Mouse (Mus musculus): ENCODE data around the gene Mydgf. TPM values are rescaled to one million over a fixed set of nuclear protein-coding genes. Genes with fewer than 3 reads are reported as not detected.

Mydgf gene
- polyA plus RNA-seq, 1 experiment from 2014 or later: 63.0 TPM

GRCm38 (mm10) chr17:56185281-56186141 lies 1.8 kb upstream of the Mydgf start:
- ATAC-seq (ENCODE audit: low FRiP score): 0 out of 2 replicates have a peak, but pooled peaks have one; percentile 18
- Histone ChIP-seq H3K9me3 (replicated peaks) (no peaks in the 10 kb centered on the region), H3K4me2 (replicated peaks) (peak overlapping the region; percentile 11; the same call in 1 of the 2 replicates), H3K36me3 (peaks cover 64% of the 10 kb centered on the region), H3K4me3 (no peak overlapping the region), H3K27me3 (no peaks in the 10 kb centered on the region), H3K27ac (peak overlapping the region; percentile 79), H3K9ac (peak overlapping the region; percentile 41), H3K4me1 (peaks cover 29% of the 10 kb centered on the region)
- 35% methylated on average over 11 of the region's 11 CpGs for WGBS

- 2% methylated on average over 14 of the region's 14 CpGs for WGBS
- Histone ChIP-seq H3K4me2 (replicated peaks) (peak overlapping the region; percentile 86), H3K27me3 (no peaks in the 10 kb centered on the region), H3K9ac (peak overlapping the region; percentile 82), H3K9me3 (replicated peaks) (no peaks in the 10 kb centered on the region), H3K4me3 (peak overlapping the region; percentile 72), H3K4me1 (peaks cover 29% of the 10 kb centered on the region), H3K36me3 (peaks cover 61% of the 10 kb centered on the region), H3K27ac (peak overlapping the region; percentile 53; the same call in 1 of the 2 replicates)
- peak; percentile 42 for ATAC-seq (ENCODE audit: low FRiP score)
Measured at GRCm38 (mm10) chr17:56182975-56183657, 604 bp downstream of the Mydgf start.

- no peak for ATAC-seq (ENCODE audit: low FRiP score)
- Histone ChIP-seq H3K9ac (no peak overlapping the region), H3K4me1 (peaks cover 6% of the 10 kb centered on the region), H3K27ac (no peak overlapping the region), H3K36me3 (peaks cover 56% of the 10 kb centered on the region), H3K27me3 (no peaks in the 10 kb centered on the region), H3K9me3 (replicated peaks) (no peaks in the 10 kb centered on the region), H3K4me2 (replicated peaks) (no peak overlapping the region), H3K4me3 (no peak overlapping the region)
- WGBS: 98% methylated on average over 3 of the region's 3 CpGs
Measured at GRCm38 (mm10) chr17:56175416-56175815, 8.3 kb downstream of the Mydgf start.

GRCm38 (mm10) chr17:56173401-56174046 lies 10.2 kb downstream of the Mydgf start:
- H3K9me3 ChIP-seq (replicated peaks): no peaks in the 10 kb centered on the region
- H3K36me3 ChIP-seq: peaks cover 38% of the 10 kb centered on the region
- H3K9ac ChIP-seq: no peak overlapping the region
- peaks cover 14% of the 10 kb centered on the region for H3K4me1 ChIP-seq
- WGBS: 62% methylated on average over 10 of the region's 10 CpGs
- no peak overlapping the region for H3K4me2 ChIP-seq (replicated peaks)
- ATAC-seq (ENCODE audit: low FRiP score): no peak
- no peaks in the 10 kb centered on the region; the same call in 1 of the 2 replicates for H3K27me3 ChIP-seq
- no peak overlapping the region for H3K27ac ChIP-seq
- H3K4me3 ChIP-seq: no peak overlapping the region

GRCm38 (mm10) chr17:56171881-56172280 lies 11.8 kb downstream of the Mydgf start:
- no peak overlapping the region for H3K27ac ChIP-seq
- no peaks in the 10 kb centered on the region for H3K9me3 ChIP-seq (replicated peaks)
- H3K4me1 ChIP-seq: peaks cover 14% of the 10 kb centered on the region
- 91% methylated on average over 17 of the region's 17 CpGs for WGBS
- no peak overlapping the region for H3K4me2 ChIP-seq (replicated peaks)
- H3K4me3 ChIP-seq: no peak overlapping the region
- H3K36me3 ChIP-seq: peaks cover 23% of the 10 kb centered on the region
- H3K27me3 ChIP-seq: no peaks in the 10 kb centered on the region; the same call in 1 of the 2 replicates
- H3K9ac ChIP-seq: no peak overlapping the region
- ATAC-seq (ENCODE audit: low FRiP score): no peak

- no peak overlapping the region for H3K27ac ChIP-seq
- H3K9me3 ChIP-seq (replicated peaks): no peaks in the 10 kb centered on the region
- H3K4me2 ChIP-seq (replicated peaks): no peak overlapping the region
- ATAC-seq (ENCODE audit: low FRiP score): no peak
- peaks cover 18% of the 10 kb centered on the region for H3K36me3 ChIP-seq
- no peak overlapping the region for H3K9ac ChIP-seq
- H3K4me1 ChIP-seq: peaks cover 14% of the 10 kb centered on the region
- WGBS: 80% methylated on average over 9 of the region's 9 CpGs
- H3K4me3 ChIP-seq: no peak overlapping the region
- no peaks in the 10 kb centered on the region; the same call in 1 of the 2 replicates for H3K27me3 ChIP-seq
Measured at GRCm38 (mm10) chr17:56171456-56171855, 12.3 kb downstream of the Mydgf start.

- Histone ChIP-seq H3K27me3 (no peaks in the 10 kb centered on the region; the same call in 1 of the 2 replicates), H3K9me3 (replicated peaks) (no peaks in the 10 kb centered on the region), H3K36me3 (peaks cover 10% of the 10 kb centered on the region), H3K4me2 (replicated peaks) (peak overlapping the region; percentile 12; the same call in 1 of the 2 replicates), H3K27ac (peak overlapping the region; percentile 25; the same call in 1 of the 2 replicates), H3K4me3 (no peak overlapping the region), H3K9ac (no peak overlapping the region), H3K4me1 (peaks cover 18% of the 10 kb centered on the region)
- ATAC-seq (ENCODE audit: low FRiP score): peak; percentile 9; the same call in 1 of the 2 replicates
- WGBS: 23% methylated on average over 10 of the region's 10 CpGs
Measured at GRCm38 (mm10) chr17:56170636-56171035, 13.1 kb downstream of the Mydgf start.

- H3K27ac ChIP-seq: peak overlapping the region; percentile 25; the same call in 1 of the 2 replicates
- no peak overlapping the region for H3K9ac ChIP-seq
- H3K9me3 ChIP-seq (replicated peaks): no peaks in the 10 kb centered on the region
- H3K4me2 ChIP-seq (replicated peaks): no peak overlapping the region
- peaks cover 23% of the 10 kb centered on the region for H3K4me1 ChIP-seq
- peaks cover 4% of the 10 kb centered on the region; the same call in 1 of the 2 replicates for H3K36me3 ChIP-seq
- H3K4me3 ChIP-seq: no peak overlapping the region
- no peak for ATAC-seq (ENCODE audit: low FRiP score)
- 62% methylated on average over 6 of the region's 6 CpGs for WGBS
- no peaks in the 10 kb centered on the region; the same call in 1 of the 2 replicates for H3K27me3 ChIP-seq
Measured at GRCm38 (mm10) chr17:56169830-56170229, 13.9 kb downstream of the Mydgf start.

GRCm38 (mm10) chr17:56165671-56166070 lies 18.0 kb downstream of the Mydgf start:
- ATAC-seq (ENCODE audit: low FRiP score): no peak
- Histone ChIP-seq H3K9ac (no peak overlapping the region), H3K4me2 (replicated peaks) (no peak overlapping the region), H3K9me3 (replicated peaks) (no peaks in the 10 kb centered on the region), H3K4me1 (peaks cover 27% of the 10 kb centered on the region), H3K27me3 (peaks cover 9% of the 10 kb centered on the region; the same call in 1 of the 2 replicates), H3K27ac (peak overlapping the region; percentile 31; the same call in 1 of the 2 replicates), H3K36me3 (no peaks in the 10 kb centered on the region), H3K4me3 (no peak overlapping the region)
- WGBS: 42% methylated on average over 11 of the region's 11 CpGs

- peaks cover 19% of the 10 kb centered on the region for H3K4me1 ChIP-seq
- H3K36me3 ChIP-seq: no peaks in the 10 kb centered on the region
- H3K27me3 ChIP-seq: peaks cover 9% of the 10 kb centered on the region
- no peak overlapping the region for H3K4me3 ChIP-seq
- no peaks in the 10 kb centered on the region for H3K9me3 ChIP-seq (replicated peaks)
- H3K9ac ChIP-seq: no peak overlapping the region
- 85% methylated on average over 3 of the region's 3 CpGs for WGBS
- no peak for ATAC-seq (ENCODE audit: low FRiP score)
- no peak overlapping the region for H3K27ac ChIP-seq
- no peak overlapping the region for H3K4me2 ChIP-seq (replicated peaks)
Measured at GRCm38 (mm10) chr17:56164510-56164909, 19.2 kb downstream of the Mydgf start.

GRCm38 (mm10) chr17:56163523-56164102 lies 20.1 kb downstream of the Mydgf start:
- no peaks in the 10 kb centered on the region for H3K36me3 ChIP-seq
- H3K27ac ChIP-seq: no peak overlapping the region
- H3K27me3 ChIP-seq: peaks cover 17% of the 10 kb centered on the region
- H3K4me2 ChIP-seq (replicated peaks): peak overlapping the region; percentile 53; the same call in 1 of the 2 replicates
- 80% methylated on average over 6 of the region's 6 CpGs for WGBS
- H3K4me3 ChIP-seq: no peak overlapping the region
- H3K9me3 ChIP-seq (replicated peaks): no peaks in the 10 kb centered on the region
- ATAC-seq (ENCODE audit: low FRiP score): no peak
- no peak overlapping the region for H3K9ac ChIP-seq
- H3K4me1 ChIP-seq: peaks cover 19% of the 10 kb centered on the region
